Mouse (Mus musculus) CD4-positive, CD25-positive, alpha-beta regulatory T cell, adult 4 months (primary cell): ENCODE results near the gene Dab2ip. TPM values are rescaled to one million over a fixed set of nuclear protein-coding genes. Genes with fewer than 3 reads are reported as not detected.

Experiments used
- ATAC-seq: one replicate; pipeline ENCODE4 v1.8.0; 2017
- polyA plus RNA-seq, 2 experiments: library from polyadenylated mRNA; unstranded; fragments of 100-300 nt; shearing (Covaris generic); gene quantifications; one replicate each; pipeline ENCODE4 v1.2.1; 2017

Gene Dab2ip
- under 1 TPM; 0.30 to 0.53 TPM for polyA plus RNA-seq

GRCm38 (mm10) chr2:35557911-35558825 is at the start of gene Dab2ip:
Gene Dab2ip (plus strand): TSS chr2:35558266.
- no peak for ATAC-seq

- no peak for ATAC-seq
These were observed 49.3 kb upstream of the Dab2ip start for GRCm38 (mm10) chr2:35508597-35509342.

- ATAC-seq = no peak
These were observed 48.8 kb upstream of the Dab2ip start for GRCm38 (mm10) chr2:35509343-35509667.

GRCm38 (mm10) chr2:35509888-35510287 is 48.2 kb upstream of the Dab2ip start:
- no peak for ATAC-seq

GRCm38 (mm10) chr2:35510920-35511319 is 47.1 kb upstream of the Dab2ip start:
- no peak for ATAC-seq

- ATAC-seq = no peak
These were observed 45.8 kb upstream of the Dab2ip start for GRCm38 (mm10) chr2:35512226-35512625.

- no peak for ATAC-seq
These were observed 43.8 kb upstream of the Dab2ip start for GRCm38 (mm10) chr2:35514051-35514892.

GRCm38 (mm10) chr2:35526612-35527242 is 31.3 kb upstream of the Dab2ip start:
- ATAC-seq = no peak

GRCm38 (mm10) chr2:35529086-35529485 is 29.0 kb upstream of the Dab2ip start:
- no peak for ATAC-seq

GRCm38 (mm10) chr2:35529856-35530255 is 28.2 kb upstream of the Dab2ip start:
- ATAC-seq = no peak

- ATAC-seq = no peak
These were observed 27.3 kb upstream of the Dab2ip start for GRCm38 (mm10) chr2:35530732-35531131.

GRCm38 (mm10) chr2:35533646-35534045 is 24.4 kb upstream of the Dab2ip start:
- no peak for ATAC-seq

GRCm38 (mm10) chr2:35539276-35539972 is 18.6 kb upstream of the Dab2ip start:
- peak; percentile 64 for ATAC-seq

GRCm38 (mm10) chr2:35540798-35541197 is 17.3 kb upstream of the Dab2ip start:
- ATAC-seq = no peak

- ATAC-seq = no peak
These were observed 13.3 kb upstream of the Dab2ip start for GRCm38 (mm10) chr2:35544717-35545116.

GRCm38 (mm10) chr2:35545125-35545590 is 12.9 kb upstream of the Dab2ip start:
- ATAC-seq = no peak

GRCm38 (mm10) chr2:35546462-35546861 is 11.6 kb upstream of the Dab2ip start:
- no peak for ATAC-seq

- no peak for ATAC-seq
These were observed 8.9 kb upstream of the Dab2ip start for GRCm38 (mm10) chr2:35549191-35549590.

GRCm38 (mm10) chr2:35550097-35550496 is 8.0 kb upstream of the Dab2ip start:
- no peak for ATAC-seq

- no peak for ATAC-seq
These were observed 1.1 kb upstream of the Dab2ip start for GRCm38 (mm10) chr2:35556918-35557486.
